Mouse (Mus musculus): ENCODE measurements around the gene Tas2r139. TPM values are rescaled to one million over a fixed set of nuclear protein-coding genes. Genes with fewer than 3 reads are reported as not detected.
"Not testable (repeated sequence)": the region's sequence is repeated elsewhere in the genome, so short reads cannot be mapped to it uniquely, and the experiment has no call there.

Gene Tas2r139
- polyA plus RNA-seq (2015; fragmentation: Nextera tagmentation; extraction: Ambion mirVana), result not detected in 2 replicates

- 79% methylated on average over 3 of the region's 3 CpGs for WGBS
- H3K4me1 ChIP-seq, result no peaks in the 10 kb centered on the region
These were observed at the start of gene Tas2r139 for GRCm38 (mm10) chr6:42140636-42141035. Tas2r139 (plus strand) TSS chr6:42140936.

GRCm38 (mm10) chr6:42151115-42151514 lies 10.4 kb downstream of the Tas2r139 start:
- not testable (repeated sequence) for H3K4me3 ChIP-seq; H3K36me3 ChIP-seq (replicated peaks); H3K9me3 ChIP-seq; H3K4me1 ChIP-seq; H3K27me3 ChIP-seq (replicated peaks); ATAC-seq (replicated peaks); H3K4me2 ChIP-seq; H3K9ac ChIP-seq; H3K27ac ChIP-seq
- 79% methylated on average over 15 of the region's 15 CpGs for WGBS

More at GRCm38 (mm10) chr6:42140636-42141035, at the start of gene Tas2r139:
- no peak within 1 kb of the TSS for H3K4me3 ChIP-seq
- H3K27ac ChIP-seq, result no peak within 1 kb of the TSS
- no peaks in the 10 kb centered on the region for H3K36me3 ChIP-seq (replicated peaks)
- no peak within 1 kb of the TSS for H3K9ac ChIP-seq
- ATAC-seq (replicated peaks), result no peak
- H3K27me3 ChIP-seq (replicated peaks), result no peaks in the 10 kb centered on the region
- no peak within 1 kb of the TSS for H3K4me2 ChIP-seq
- no peaks in the 10 kb centered on the region for H3K9me3 ChIP-seq

GRCm38 (mm10) chr6:42182462-42182861 lies 41.7 kb downstream of the Tas2r139 start:
- H3K36me3 ChIP-seq (replicated peaks), result no peaks in the 10 kb centered on the region
- 81% methylated on average over 1 of the region's 1 CpGs for WGBS
- H3K9me3 ChIP-seq, result no peaks in the 10 kb centered on the region
- no peak overlapping the region for H3K4me2 ChIP-seq
- ATAC-seq (replicated peaks), result no peak
- H3K27ac ChIP-seq, result no peak overlapping the region
- no peak overlapping the region for H3K4me3 ChIP-seq
- no peak overlapping the region for H3K9ac ChIP-seq
- H3K4me1 ChIP-seq, result no peaks in the 10 kb centered on the region
- no peaks in the 10 kb centered on the region for H3K27me3 ChIP-seq (replicated peaks)

GRCm38 (mm10) chr6:42186230-42186629 lies 45.5 kb downstream of the Tas2r139 start:
- no peak overlapping the region for H3K4me3 ChIP-seq
- no peaks in the 10 kb centered on the region for H3K9me3 ChIP-seq
- H3K27ac ChIP-seq, result no peak overlapping the region
- 50% methylated on average over 3 of the region's 3 CpGs for WGBS
- H3K36me3 ChIP-seq (replicated peaks), result no peaks in the 10 kb centered on the region
- ATAC-seq (replicated peaks), result no peak
- no peaks in the 10 kb centered on the region for H3K4me1 ChIP-seq
- no peak overlapping the region for H3K9ac ChIP-seq
- no peak overlapping the region for H3K4me2 ChIP-seq
- H3K27me3 ChIP-seq (replicated peaks), result no peaks in the 10 kb centered on the region

Other genes starting within 250 kb of the Tas2r139 start
- gene Sval1, start 189.3 kb upstream of the Tas2r139 start, polyA plus RNA-seq (2015; fragmentation: Nextera tagmentation; extraction: Ambion mirVana), result not detected in 2 replicates
- gene Sval3, start 172.8 kb upstream of the Tas2r139 start, polyA plus RNA-seq (2015; fragmentation: Nextera tagmentation; extraction: Ambion mirVana), result not detected in 2 replicates
- gene Sva, start 102.5 kb upstream of the Tas2r139 start, polyA plus RNA-seq (2015; fragmentation: Nextera tagmentation; extraction: Ambion mirVana), result not detected in 2 replicates
- not detected in 2 replicates for gene Tas2r144, start 74.4 kb downstream of the Tas2r139 start, polyA plus RNA-seq (2015; fragmentation: Nextera tagmentation; extraction: Ambion mirVana)
- 8.7 and 10.1 TPM in 2 replicates for gene Gstk1, start 105.0 kb downstream of the Tas2r139 start, polyA plus RNA-seq (2015; fragmentation: Nextera tagmentation; extraction: Ambion mirVana)
- gene Tmem139, start 121.0 kb downstream of the Tas2r139 start, polyA plus RNA-seq (2015; fragmentation: Nextera tagmentation; extraction: Ambion mirVana), result not detected in 2 replicates
- 45.9 and 47.7 TPM in 2 replicates for gene Casp2, start 124.0 kb downstream of the Tas2r139 start, polyA plus RNA-seq (2015; fragmentation: Nextera tagmentation; extraction: Ambion mirVana)
- gene Clcn1, start 145.7 kb downstream of the Tas2r139 start, polyA plus RNA-seq (2015; fragmentation: Nextera tagmentation; extraction: Ambion mirVana), result 1.7 and 2.6 TPM in 2 replicates
- 7.4 and 8.0 TPM in 2 replicates for gene Fam131b, start 183.7 kb downstream of the Tas2r139 start, polyA plus RNA-seq (2015; fragmentation: Nextera tagmentation; extraction: Ambion mirVana)
- gene Zyx, start 208.7 kb downstream of the Tas2r139 start, polyA plus RNA-seq (2015; fragmentation: Nextera tagmentation; extraction: Ambion mirVana), result 54.9 and 56.0 TPM in 2 replicates
- 0.37 and 0.43 TPM in 2 replicates for gene Epha1, start 232.3 kb downstream of the Tas2r139 start, polyA plus RNA-seq (2015; fragmentation: Nextera tagmentation; extraction: Ambion mirVana)